Mouse (Mus musculus): ENCODE results near the gene Cxcr5. TPM values are rescaled to one million over a fixed set of nuclear protein-coding genes. Genes with fewer than 3 reads are reported as not detected.

Cxcr5 gene
- total RNA-seq, 2 experiments from 2014 or later: not detected

- intact Hi-C loops (cut with DNase I): loop anchor here (5.0 kb wide), 1 partner anchor 84 kb away; no protein-coding TSS in a partner anchor
- DNase-seq (ENCODE audit: low spot score in 2 of 2): no peak
These were observed 48.1 kb downstream of the Cxcr5 start for GRCm38 (mm10) chr9:44513610-44514009.

GRCm38 (mm10) chr9:44513121-44513520, 48.6 kb downstream of the Cxcr5 start:
- intact Hi-C loops (cut with DNase I): loop anchor here (5.0 kb wide), 1 partner anchor 84 kb away; no protein-coding TSS in a partner anchor
- DNase-seq (ENCODE audit: low spot score in 2 of 2): no peak

GRCm38 (mm10) chr9:44512717-44513003, 49.0 kb downstream of the Cxcr5 start:
- intact Hi-C loops (cut with DNase I): loop anchor here (5.0 kb wide), 1 partner anchor 85 kb away; no protein-coding TSS in a partner anchor
- no peak for DNase-seq (ENCODE audit: low spot score in 2 of 2)

GRCm38 (mm10) chr9:44511935-44512716, 49.6 kb downstream of the Cxcr5 start:
- intact Hi-C loops (cut with DNase I): loop anchor here (5.0 kb wide), 1 partner anchor 85 kb away; no protein-coding TSS in a partner anchor
- no peak for DNase-seq (ENCODE audit: low spot score in 2 of 2)

- intact Hi-C loops (cut with DNase I): loop anchor here (5.0 kb wide), 1 partner anchor 86 kb away; no protein-coding TSS in a partner anchor
- DNase-seq (ENCODE audit: low spot score in 2 of 2): no peak
These were observed 50.6 kb downstream of the Cxcr5 start for GRCm38 (mm10) chr9:44510872-44511601.

GRCm38 (mm10) chr9:44510355-44510871, 51.3 kb downstream of the Cxcr5 start:
- DNase-seq (ENCODE audit: low spot score in 2 of 2): no peak
- intact Hi-C loops (cut with DNase I): loop anchor here (5.0 kb wide), 1 partner anchor 87 kb away; no protein-coding TSS in a partner anchor

GRCm38 (mm10) chr9:44509487-44510354, 52.0 kb downstream of the Cxcr5 start:
- intact Hi-C loops (cut with DNase I): loop anchor here (5.0 kb wide), 1 partner anchor 88 kb away; no protein-coding TSS in a partner anchor
- peak; percentile 81 to 90 for DNase-seq (ENCODE audit: low spot score in 2 of 2)

GRCm38 (mm10) chr9:44508721-44509486, 52.8 kb downstream of the Cxcr5 start:
- DNase-seq (ENCODE audit: low spot score in 2 of 2): no peak
- intact Hi-C loops (cut with DNase I): no loop called here

- no peak for DNase-seq (ENCODE audit: low spot score in 2 of 2)
- intact Hi-C loops (cut with DNase I): no loop called here
These were observed 53.5 kb downstream of the Cxcr5 start for GRCm38 (mm10) chr9:44508124-44508619.

- intact Hi-C loops (cut with DNase I): no loop called here
- DNase-seq (ENCODE audit: low spot score in 2 of 2): no peak
These were observed 54.3 kb downstream of the Cxcr5 start for GRCm38 (mm10) chr9:44507345-44507744.

GRCm38 (mm10) chr9:44506566-44506965, 55.1 kb downstream of the Cxcr5 start:
- intact Hi-C loops (cut with DNase I): no loop called here
- DNase-seq (ENCODE audit: low spot score in 2 of 2): no peak

GRCm38 (mm10) chr9:44505824-44506467, 55.7 kb downstream of the Cxcr5 start:
- intact Hi-C loops (cut with DNase I): no loop called here
- DNase-seq (ENCODE audit: low spot score in 2 of 2): no peak

- intact Hi-C loops (cut with DNase I): no loop called here
- no peak for DNase-seq (ENCODE audit: low spot score in 2 of 2)
These were observed 56.5 kb downstream of the Cxcr5 start for GRCm38 (mm10) chr9:44504893-44505823.

GRCm38 (mm10) chr9:44502006-44502405, 59.7 kb downstream of the Cxcr5 start:
- peak; percentile 77 to 87 for DNase-seq (ENCODE audit: low spot score in 2 of 2)
- intact Hi-C loops (cut with DNase I): loop anchor here (2.0 kb wide), 1 partner anchor 47 kb away; the partner anchor contains the start of gene Upk2

- DNase-seq (ENCODE audit: low spot score in 2 of 2): no peak
These were observed 60.3 kb downstream of the Cxcr5 start for GRCm38 (mm10) chr9:44501206-44501879.

GRCm38 (mm10) chr9:44500638-44501175, 61.0 kb downstream of the Cxcr5 start:
- intact Hi-C loops (cut with DNase I): no loop called here
- no peak for DNase-seq (ENCODE audit: low spot score in 2 of 2)

More at GRCm38 (mm10) chr9:44501206-44501879, 60.3 kb downstream of the Cxcr5 start:
- intact Hi-C loops (cut with DNase I): no loop called here

Data from left cerebral cortex, postnatal 14 days (tissue).